Mouse (Mus musculus) embryo, embryonic 10.5 days (tissue): ENCODE data around the gene G6pc3.
"Not testable (repeated sequence)": the region's sequence is repeated elsewhere in the genome, so short reads cannot be mapped to it uniquely, and the experiment has no call there.

Source experiments
- DNase-seq: peaks from one replicate; pipeline ENCODE4 v3.0.0-alpha.2; 2015; ENCODE audit warnings: low spot score

G6pc3 gene

GRCm38 (mm10) chr11:102189461-102190436 lies at the start of gene G6pc3:
TSS of gene G6pc3 (plus strand) at chr11:102189620.
- DNase-seq: peak; percentile 96

GRCm38 (mm10) chr11:102140508-102140907 lies 48.9 kb upstream of the G6pc3 start:
- DNase-seq: peak; percentile 93

GRCm38 (mm10) chr11:102142355-102142754 lies 47.1 kb upstream of the G6pc3 start:
- DNase-seq: no peak

DNA sequence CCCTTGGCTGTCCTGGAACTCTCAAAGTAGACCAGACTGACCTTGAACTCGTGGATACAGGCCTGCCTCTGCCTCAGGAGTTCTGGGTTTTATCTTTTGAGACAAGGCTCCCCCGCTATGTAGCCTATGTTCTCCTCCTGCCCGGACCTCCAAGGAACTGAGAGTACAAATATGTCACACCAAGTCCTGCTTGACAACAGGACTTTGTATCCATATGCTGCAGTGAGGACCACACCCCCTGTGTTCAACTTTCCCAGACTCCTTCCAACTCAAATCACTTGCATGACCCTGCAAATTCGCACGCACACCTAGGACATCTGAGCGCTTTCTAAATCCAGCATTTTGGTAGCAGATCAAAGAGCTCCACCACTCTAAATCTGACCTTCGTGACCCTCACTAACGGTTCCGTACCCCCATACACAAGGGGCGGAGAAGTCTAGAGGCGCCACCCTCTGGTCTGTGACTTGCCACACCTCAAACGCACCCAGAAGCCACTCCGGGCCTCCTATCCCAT lies 44.4 kb upstream of the G6pc3 start:
- DNase-seq: no peak

DNA sequence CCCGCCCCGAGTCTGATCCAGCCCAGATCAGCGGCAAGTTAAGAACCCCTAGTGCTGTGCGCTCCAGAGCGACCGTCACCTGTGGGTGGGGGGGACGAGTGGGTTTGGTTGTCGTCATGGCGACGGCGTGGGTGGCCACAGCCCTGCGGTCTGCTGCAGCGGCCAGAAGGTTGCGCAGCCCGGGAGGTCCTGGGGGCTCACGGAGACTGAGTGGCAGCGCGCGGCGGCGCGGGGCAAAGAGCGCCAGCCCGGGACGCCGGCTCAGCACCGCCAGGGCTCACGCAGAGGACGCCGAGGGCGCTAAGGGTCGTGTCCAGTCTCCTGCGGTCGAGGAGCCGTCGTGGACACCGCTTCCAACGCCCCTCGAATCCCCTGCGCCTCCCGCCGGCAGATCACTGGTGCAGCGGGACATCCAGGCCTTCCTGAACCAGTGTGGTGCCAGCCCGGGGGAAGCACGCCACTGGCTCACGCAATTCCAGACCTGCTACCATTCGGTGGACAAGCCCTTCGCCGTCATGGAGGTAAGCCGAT lies 43.9 kb upstream of the G6pc3 start, which contains the start of gene Nags:
Gene Nags (plus strand): TSS at position 43 of the 531 bp plus-strand sequence.
- DNase-seq: peak; percentile 29

DNA sequence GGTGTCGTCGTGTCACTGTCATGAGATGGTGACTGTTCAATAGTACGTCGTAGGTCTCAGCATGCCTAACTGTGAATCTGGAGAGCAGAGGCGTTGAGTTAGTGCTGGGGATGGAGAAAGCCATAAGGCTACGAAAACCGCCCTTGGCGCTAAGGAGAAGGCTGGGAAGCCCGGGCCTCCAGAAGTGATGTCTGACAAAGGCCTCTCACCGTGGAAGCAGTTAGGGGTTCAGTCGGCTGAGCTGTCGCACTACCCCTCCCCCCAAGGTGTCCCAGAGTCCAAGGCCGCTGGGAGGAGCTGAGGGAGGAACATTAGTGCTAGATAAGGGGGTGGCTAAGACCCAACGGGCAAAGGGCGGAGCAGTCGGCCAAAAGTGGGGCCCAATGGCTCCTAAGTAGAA lies 43.4 kb upstream of the G6pc3 start:
- DNase-seq: peak; percentile 33

- DNase-seq: peak; percentile 9
Measured at GRCm38 (mm10) chr11:102146531-102146930, 42.9 kb upstream of the G6pc3 start.

GRCm38 (mm10) chr11:102147213-102147989 lies 42.0 kb upstream of the G6pc3 start:
- no peak for DNase-seq

DNA sequence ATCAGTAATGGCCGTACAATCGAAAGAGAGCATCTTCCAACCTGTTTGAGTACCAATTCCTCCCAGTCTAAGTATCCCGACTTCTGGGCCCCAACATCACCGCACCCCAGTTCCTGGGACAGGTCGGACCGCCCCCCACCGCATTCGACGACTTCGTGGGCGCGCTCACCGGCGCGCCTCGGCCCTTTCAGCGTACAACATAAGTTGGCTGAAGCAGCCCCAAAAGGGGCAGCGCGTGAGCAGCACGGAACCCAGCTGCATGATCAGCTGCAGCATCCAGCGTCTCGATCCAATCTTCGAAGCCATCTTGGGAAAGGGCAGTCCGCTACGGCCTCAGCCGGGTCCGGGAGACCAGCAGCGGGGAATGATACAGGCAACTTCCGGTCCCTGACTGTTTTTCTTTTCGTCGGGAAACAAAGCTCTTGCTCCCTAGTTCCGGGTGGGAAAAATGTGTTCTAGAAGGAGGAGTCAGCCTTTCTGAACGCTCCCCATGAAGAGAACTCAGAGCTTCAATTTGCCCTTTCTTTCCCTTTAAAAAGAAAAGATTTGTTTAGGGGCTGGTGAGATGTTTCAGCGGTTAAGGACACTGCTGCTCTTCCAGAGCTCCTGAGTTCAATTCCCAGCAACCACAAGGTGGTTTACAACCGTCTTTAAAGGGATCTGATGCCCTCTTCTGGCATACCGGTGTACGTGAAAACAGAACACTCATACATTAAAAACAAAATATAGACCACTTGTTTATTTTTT lies 33.2 kb upstream of the G6pc3 start, which contains the start of gene Tmem101:
Gene Tmem101 (minus strand): TSS at position 366 of the 747 bp plus-strand sequence.
- peak; percentile 95 for DNase-seq

DNA sequence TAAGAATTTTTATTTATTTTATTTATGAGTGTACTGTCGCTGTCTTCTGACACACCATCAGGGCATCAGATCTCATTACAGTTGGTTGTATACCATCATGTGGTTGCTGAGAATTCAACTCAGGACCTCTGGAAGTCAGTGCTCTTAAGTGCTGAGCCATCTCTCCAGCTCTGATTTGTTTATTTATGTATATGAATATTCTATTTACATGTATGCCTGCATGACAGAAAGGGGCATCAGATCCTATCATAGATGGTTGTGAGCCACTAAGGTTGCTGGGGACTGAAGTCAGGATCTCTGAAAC lies 32.7 kb upstream of the G6pc3 start:
- DNase-seq: no peak

- DNase-seq: not testable (repeated sequence)
Measured at GRCm38 (mm10) chr11:102158024-102158423, 31.4 kb upstream of the G6pc3 start.

GRCm38 (mm10) chr11:102159781-102160180 lies 29.6 kb upstream of the G6pc3 start:
- DNase-seq: no peak

GRCm38 (mm10) chr11:102165971-102166722 lies 23.3 kb upstream of the G6pc3 start:
- DNase-seq: no peak

DNA sequence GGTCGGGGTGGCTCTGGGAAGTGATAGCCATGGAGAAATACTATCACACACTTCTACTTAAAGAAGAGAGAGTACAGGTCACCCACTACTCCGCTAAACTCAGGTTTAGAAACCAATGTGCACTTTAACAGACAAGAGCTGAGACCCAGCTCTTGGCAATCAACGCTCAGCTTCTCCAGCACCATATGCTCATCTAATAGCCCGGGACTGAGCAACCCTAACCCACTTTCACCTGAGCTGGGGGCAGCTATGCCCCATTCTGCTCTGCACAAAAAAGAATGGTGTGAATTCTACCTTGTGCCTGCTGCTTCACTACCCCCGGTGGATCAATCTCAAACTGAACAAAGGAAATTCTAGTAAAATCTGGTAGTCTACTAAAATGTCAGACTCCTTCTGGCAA lies 21.9 kb upstream of the G6pc3 start:
- DNase-seq: no peak

- no peak for DNase-seq
Measured at GRCm38 (mm10) chr11:102168689-102169088, 20.7 kb upstream of the G6pc3 start.

- DNase-seq: no peak
Measured at GRCm38 (mm10) chr11:102179836-102180235, 9.6 kb upstream of the G6pc3 start.

- DNase-seq: no peak
Measured at GRCm38 (mm10) chr11:102184253-102184645, 5.2 kb upstream of the G6pc3 start.

DNA sequence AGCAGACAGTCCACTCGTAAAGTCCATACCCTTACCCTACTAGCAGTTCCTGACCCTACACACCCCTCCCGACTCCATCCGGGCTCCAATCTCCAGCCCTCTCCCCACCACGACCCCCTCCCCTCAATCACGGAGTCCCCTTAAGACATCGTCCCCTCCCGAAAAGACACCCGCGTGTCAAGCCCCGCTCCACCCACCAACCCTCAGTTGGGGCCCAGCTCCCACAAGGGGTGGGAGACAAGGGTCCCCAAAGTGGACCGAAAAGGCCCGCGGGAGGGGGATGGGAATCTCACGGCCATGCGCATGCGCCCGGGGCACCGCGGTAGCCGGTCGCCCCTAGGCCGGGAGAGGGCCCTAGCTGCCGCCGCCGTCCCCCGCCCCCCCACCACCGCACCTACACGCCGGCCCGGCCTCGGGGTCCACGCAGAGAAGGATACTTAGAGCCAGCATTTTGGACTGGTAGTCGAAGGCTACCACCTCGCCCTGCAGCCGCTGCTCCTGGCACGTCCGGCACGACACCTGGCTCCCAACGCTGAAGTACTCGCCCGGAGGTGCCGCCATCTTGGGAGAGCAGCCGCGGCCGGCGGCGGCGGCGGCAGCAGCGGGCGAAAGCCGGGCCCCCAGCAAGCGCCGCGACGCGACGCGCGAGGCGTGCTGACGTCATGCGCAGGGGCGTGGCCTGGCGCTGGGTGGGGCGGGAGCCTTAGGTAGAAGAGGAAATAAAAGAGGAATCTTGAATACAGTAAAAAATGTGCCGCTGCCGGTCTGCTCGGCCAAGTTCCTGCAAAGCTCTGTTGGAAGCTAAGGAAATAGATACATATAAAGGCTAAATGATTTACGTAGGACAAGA lies 4.5 kb upstream of the G6pc3 start, which contains the start of gene Lsm12:
Gene Lsm12 (minus strand): TSS at position 651 of the 850 bp plus-strand sequence.
- peak; percentile 94 for DNase-seq

DNA sequence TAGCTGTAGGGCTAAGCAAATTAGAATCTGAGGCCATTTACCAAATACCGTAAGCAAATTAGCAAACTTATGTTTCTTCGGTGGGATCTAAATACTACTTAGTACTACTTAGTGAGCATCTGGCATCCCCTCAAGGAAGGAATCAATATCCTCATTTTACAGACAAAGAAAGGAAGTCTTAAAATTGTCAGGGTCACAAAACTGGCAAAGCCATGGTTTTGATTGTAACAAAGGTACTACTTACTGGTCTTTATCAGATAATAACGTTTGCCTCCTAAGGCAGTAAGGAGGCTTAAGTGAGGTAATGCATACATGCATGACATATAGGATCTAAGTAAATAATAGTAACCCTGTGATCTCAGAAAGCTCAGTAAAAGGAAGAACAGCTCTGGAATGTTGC lies 3.7 kb upstream of the G6pc3 start:
- DNase-seq: no peak

DNA sequence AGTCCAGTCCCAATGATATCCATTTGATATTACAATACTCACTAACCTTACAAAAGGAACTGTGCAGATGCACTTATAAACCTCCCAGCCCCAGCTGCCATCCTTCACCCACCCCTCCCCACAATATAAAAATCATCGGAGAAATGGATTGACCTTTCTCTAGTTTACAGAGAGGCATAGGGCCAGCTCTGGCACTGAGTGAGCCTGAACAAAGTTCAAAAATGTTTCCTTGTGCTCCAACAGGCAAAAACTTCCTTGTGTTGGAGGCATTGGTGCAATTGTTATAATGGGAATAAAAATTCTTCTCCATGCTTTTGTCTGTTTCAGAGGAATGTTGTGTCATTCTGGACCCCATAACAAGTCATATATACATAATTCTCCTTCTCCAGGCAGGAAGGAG lies 3.2 kb upstream of the G6pc3 start:
- DNase-seq: no peak
